Mouse (Mus musculus): ENCODE measurements at regions not wholly inside any gene's neighbourhood (a gene's known extent, or its start where the extent isn't known, plus 50 kb on each side); places are given as distances from the start of the nearest gene placed in this dataset.
A peak's percentile ranks its signal among the peaks of the same experiment; 100 is the strongest.
"Not testable (repeated sequence)": the region's sequence is repeated elsewhere in the genome, so short reads cannot be mapped to it uniquely, and the experiment has no call there.

- no peak for DNase-seq
These were observed 105.2 kb upstream of the C9orf72 start for GRCm38 (mm10) chr4:35331161-35331560.

DNA sequence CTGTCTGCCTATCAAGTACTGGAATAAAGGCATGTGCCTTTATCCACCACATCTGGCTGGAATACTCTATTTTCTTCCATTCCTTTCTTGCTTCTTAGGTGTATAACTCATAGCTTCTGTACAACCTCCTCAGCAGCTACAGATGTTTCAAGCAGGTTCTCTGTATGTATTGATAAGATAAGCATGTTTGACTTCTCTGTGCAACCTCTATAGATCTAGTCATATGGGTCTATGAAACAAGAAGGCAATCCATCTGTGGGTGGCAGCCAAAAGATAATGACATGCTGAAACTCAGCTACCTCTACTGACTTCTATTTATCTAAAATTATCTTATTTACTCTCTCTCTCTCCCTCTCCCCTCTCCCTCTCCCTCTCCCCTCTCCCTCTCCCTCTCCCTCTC lies 99.3 kb upstream of the C9orf72 start:
- no peak for DNase-seq

- no peak for DNase-seq
These were observed 96.6 kb upstream of the C9orf72 start for GRCm38 (mm10) chr4:35322432-35323173.

DNA sequence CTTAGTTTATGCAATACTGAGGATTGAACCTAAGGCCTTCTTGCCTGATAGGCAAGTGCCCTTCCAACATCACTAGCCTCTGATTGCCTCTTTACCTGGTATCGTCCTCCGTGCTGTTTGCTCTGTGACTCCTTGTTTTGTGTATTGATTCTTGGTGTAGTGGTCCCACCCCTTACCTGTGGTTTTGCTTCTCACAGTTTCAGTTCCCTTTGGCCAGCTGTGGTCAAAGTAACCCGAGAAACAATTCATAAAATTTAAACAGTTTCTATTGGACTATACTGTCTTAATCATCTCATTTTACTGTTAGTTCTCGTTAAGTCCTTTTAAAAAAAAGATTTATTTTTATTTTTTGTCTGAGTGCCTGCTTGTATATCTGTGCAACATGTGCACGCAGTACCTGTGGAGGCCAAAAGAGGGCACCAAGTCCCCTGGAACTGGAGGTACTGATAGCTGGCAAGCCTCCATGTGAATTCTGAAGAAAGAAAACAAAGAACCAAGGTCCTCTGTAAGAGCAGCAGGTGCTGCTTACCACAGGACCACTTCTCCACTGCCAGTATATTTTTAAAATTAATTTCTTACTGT lies 84.5 kb upstream of the C9orf72 start:
- peak; percentile 50 for DNase-seq

GRCm38 (mm10) chr4:35308221-35308620 lies 82.2 kb upstream of the C9orf72 start:
- DNase-seq = no peak

GRCm38 (mm10) chr4:35305210-35305609 lies 79.2 kb upstream of the C9orf72 start:
- no peak for DNase-seq

DNA sequence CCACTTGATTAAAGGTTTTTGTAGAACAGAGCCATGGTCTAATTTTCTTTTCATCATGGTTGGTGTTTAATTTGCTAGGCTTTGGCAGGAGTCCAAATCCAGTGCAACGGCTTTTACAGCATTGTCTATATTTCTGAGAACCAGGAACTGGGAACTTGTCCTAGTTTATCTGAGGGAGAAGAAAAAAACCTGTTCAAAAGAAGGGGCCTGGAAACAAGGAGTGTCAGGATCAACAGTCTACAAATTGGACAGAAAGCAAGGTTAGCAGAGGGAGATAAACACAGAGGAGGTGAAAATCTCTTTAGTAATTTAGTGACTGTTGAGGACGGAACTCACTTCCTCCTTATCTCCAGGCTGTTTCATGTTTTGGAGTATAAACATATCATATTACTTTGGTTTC lies 74.9 kb upstream of the C9orf72 start:
- no peak for DNase-seq

DNA sequence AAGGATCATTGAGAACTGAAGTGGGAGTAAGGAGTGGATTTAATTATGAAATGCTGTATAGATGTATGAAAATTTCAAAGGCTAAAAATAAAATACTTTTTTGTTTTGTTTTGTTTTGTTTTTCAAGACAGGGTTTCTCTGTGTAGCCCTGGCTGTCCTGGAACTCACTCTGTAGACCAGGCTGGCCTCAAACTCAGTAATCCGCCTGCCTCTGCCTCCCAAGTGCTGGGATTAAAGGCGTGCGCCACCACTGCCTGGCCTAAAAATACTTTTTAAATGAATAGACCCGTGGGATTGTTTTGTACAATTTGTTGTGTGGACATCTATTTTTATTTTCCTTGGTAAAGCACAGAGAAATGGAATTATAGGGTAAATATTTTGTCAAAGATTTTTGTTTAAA lies 74.4 kb upstream of the C9orf72 start:
- DNase-seq = not testable (repeated sequence)

DNA sequence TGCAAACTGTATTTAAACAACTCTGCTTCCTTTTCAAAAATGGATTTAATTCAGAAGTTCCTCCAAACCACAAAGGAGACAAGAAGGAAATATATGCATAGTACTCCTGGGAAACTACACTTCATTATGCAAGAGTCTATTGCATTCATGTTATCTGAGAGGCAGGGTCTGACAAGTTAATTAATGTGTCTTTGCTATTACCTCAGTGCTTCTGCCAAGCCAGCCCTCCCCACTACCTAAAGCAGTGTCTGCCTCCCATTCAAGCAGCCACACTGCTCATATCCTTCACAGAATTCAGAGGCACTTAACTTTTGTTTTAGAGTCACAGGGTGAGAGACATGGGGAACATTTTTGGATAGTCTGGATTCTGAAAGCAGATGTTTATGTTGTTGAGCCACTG lies 58.6 kb upstream of the C9orf72 start:
- no peak for DNase-seq

Data from embryo, embryonic 11 days (tissue).